Mouse (Mus musculus) neural tube, embryonic 11.5 days (tissue): ENCODE data around the gene A730009L09Rik. TPM values are rescaled to one million over a fixed set of nuclear protein-coding genes. Genes with fewer than 3 reads are reported as not detected.

Source experiments
- ATAC-seq: fragments of 200-750 bp; cut with Nextera tagmentation; 2 replicates; pipeline ENCODE4 v1.8.0; 2017; ENCODE audit warnings: moderate number of reproducible peaks, mild to moderate bottlenecking, moderate TSS enrichment, moderate library complexity; ENCODE audit not compliant: insufficient read depth, low FRiP score, low TSS enrichment
- DNase-seq: peaks from one replicate; pipeline ENCODE4 v3.0.0-alpha.2; 2015; ENCODE audit warnings: low spot score
- H3K27ac ChIP-seq: fragments of 300-500 bp; sonication (generic); 2 replicates; pipeline ENCODE4 v1.5.1; 2014; ENCODE audit warnings: low read depth, mild to moderate bottlenecking, low read length
- H3K27me3 ChIP-seq: fragments of 300-500 bp; sonication (generic); 2 replicates; pipeline ENCODE4 v1.6.1; 2014; ENCODE audit warnings: mild to moderate bottlenecking, low read length, mixed read lengths; ENCODE audit not compliant: control insufficient read depth, insufficient read depth
- H3K36me3 ChIP-seq: fragments of 300-500 bp; sonication (generic); 2 replicates; pipeline ENCODE4 v1.6.1; 2014; ENCODE audit warnings: mild to moderate bottlenecking, low read length, moderate library complexity, mixed read lengths; ENCODE audit not compliant: control insufficient read depth, insufficient read depth
- H3K4me1 ChIP-seq: fragments of 300-500 bp; sonication (generic); 2 replicates; pipeline ENCODE4 v1.6.1; 2014; ENCODE audit warnings: low read length, mixed read lengths; ENCODE audit not compliant: control insufficient read depth, insufficient read depth
- H3K4me2 ChIP-seq: fragments of 300-500 bp; sonication (generic); 2 replicates; pipeline ENCODE4 v1.6.1; 2014; ENCODE audit warnings: low read depth, mild to moderate bottlenecking, moderate library complexity
- H3K4me3 ChIP-seq: fragments of 300-500 bp; sonication (generic); 2 replicates; pipeline ENCODE4 v1.5.1; 2014; ENCODE audit warnings: low read depth, low read length
- H3K9ac ChIP-seq: fragments of 300-500 bp; sonication (generic); 2 replicates; pipeline ENCODE4 v1.6.1; 2014; ENCODE audit warnings: mild to moderate bottlenecking, low read length
- H3K9me3 ChIP-seq: fragments of 300-500 bp; sonication (generic); 2 replicates; pipeline ENCODE4 v1.6.1; 2016; ENCODE audit warnings: low read length; ENCODE audit not compliant: control insufficient read depth
- WGBS: fragments of 180-500 bp; shearing (Covaris S2); extraction: QIAGEN DNeasy Blood & Tissue Kit; methylation state at CpG from one replicate; pipeline ENCODE4 v1.1.7; 2014; 5-methylcytosine and 5-hydroxymethylcytosine counted together
- polyA plus RNA-seq: library from polyadenylated mRNA; unstranded; fragments of >200 nt; fragmentation: Nextera tagmentation; extraction: Ambion mirVana; gene quantifications from 2 replicates; pipeline ENCODE4 v1.2.1, GENCODE M21; 2014

The A730009L09Rik gene
- polyA plus RNA-seq, 1 experiment from 2014 or later = not detected

- 53% methylated on average over 9 of the region's 9 CpGs for WGBS
- H3K4me2 ChIP-seq = no peak overlapping the region
- no peaks in the 10 kb centered on the region for H3K36me3 ChIP-seq
- no peak for ATAC-seq
- no peak overlapping the region for H3K27ac ChIP-seq
- no peaks in the 10 kb centered on the region for H3K9me3 ChIP-seq
- H3K27me3 ChIP-seq = no peaks in the 10 kb centered on the region
- H3K4me3 ChIP-seq = no peak overlapping the region
- no peak for DNase-seq
- no peaks in the 10 kb centered on the region for H3K4me1 ChIP-seq
- H3K9ac ChIP-seq = no peak overlapping the region
Measured at GRCm38 (mm10) chr16:84549122-84549521, 34.2 kb downstream of the A730009L09Rik start.

- Histone ChIP-seq H3K27me3 (no peaks in the 10 kb centered on the region), H3K9ac (no peak overlapping the region), H3K36me3 (no peaks in the 10 kb centered on the region), H3K9me3 (no peaks in the 10 kb centered on the region), H3K4me2 (no peak overlapping the region), H3K27ac (no peak overlapping the region), H3K4me3 (no peak overlapping the region), H3K4me1 (no peaks in the 10 kb centered on the region)
- 83% methylated on average over 5 of the region's 5 CpGs for WGBS
- ATAC-seq (no peak), DNase-seq (no peak)
Measured at GRCm38 (mm10) chr16:84550445-84550844, 35.5 kb downstream of the A730009L09Rik start.

GRCm38 (mm10) chr16:84553981-84554380 is 39.1 kb downstream of the A730009L09Rik start:
- 86% methylated on average over 13 of the region's 13 CpGs for WGBS
- H3K4me3 ChIP-seq = no peak overlapping the region
- H3K4me1 ChIP-seq = no peaks in the 10 kb centered on the region
- H3K4me2 ChIP-seq = no peak overlapping the region
- no peaks in the 10 kb centered on the region for H3K27me3 ChIP-seq
- H3K27ac ChIP-seq = no peak overlapping the region
- no peaks in the 10 kb centered on the region for H3K36me3 ChIP-seq
- DNase-seq (no peak), ATAC-seq (no peak)
- no peak overlapping the region for H3K9ac ChIP-seq
- H3K9me3 ChIP-seq = no peaks in the 10 kb centered on the region

GRCm38 (mm10) chr16:84558113-84558917 is 43.4 kb downstream of the A730009L09Rik start:
- no peaks in the 10 kb centered on the region for H3K9me3 ChIP-seq
- no peak overlapping the region for H3K4me2 ChIP-seq
- H3K36me3 ChIP-seq = no peaks in the 10 kb centered on the region
- 61% methylated on average over 20 of the region's 20 CpGs for WGBS
- H3K27ac ChIP-seq = no peak overlapping the region
- H3K4me3 ChIP-seq = no peak overlapping the region
- H3K4me1 ChIP-seq = no peaks in the 10 kb centered on the region; the same call in 1 of the 2 replicates
- no peak for DNase-seq
- H3K27me3 ChIP-seq = no peaks in the 10 kb centered on the region
- peak overlapping the region; percentile 11; the same call in 1 of the 2 replicates for H3K9ac ChIP-seq
- no peak for ATAC-seq

GRCm38 (mm10) chr16:84559569-84560278 is 44.8 kb downstream of the A730009L09Rik start:
- 34% methylated on average over 9 of the region's 9 CpGs for WGBS
- ATAC-seq (no peak), DNase-seq (peak; percentile 22)
- no peak overlapping the region for H3K9ac ChIP-seq
- no peaks in the 10 kb centered on the region for H3K27me3 ChIP-seq
- H3K27ac ChIP-seq = no peak overlapping the region
- H3K4me1 ChIP-seq = no peaks in the 10 kb centered on the region; the same call in 1 of the 2 replicates
- no peak overlapping the region for H3K4me3 ChIP-seq
- no peak overlapping the region for H3K4me2 ChIP-seq
- H3K9me3 ChIP-seq = no peaks in the 10 kb centered on the region
- no peaks in the 10 kb centered on the region for H3K36me3 ChIP-seq

- no peak overlapping the region for H3K9ac ChIP-seq
- no peak overlapping the region for H3K4me3 ChIP-seq
- no peaks in the 10 kb centered on the region for H3K27me3 ChIP-seq
- no peak overlapping the region for H3K4me2 ChIP-seq
- peak; percentile 13; the same call in 1 of the 2 replicates for ATAC-seq
- H3K27ac ChIP-seq = no peak overlapping the region
- no peaks in the 10 kb centered on the region; the same call in 1 of the 2 replicates for H3K4me1 ChIP-seq
- DNase-seq = no peak
- H3K36me3 ChIP-seq = no peaks in the 10 kb centered on the region
- H3K9me3 ChIP-seq = no peaks in the 10 kb centered on the region
- WGBS = 66% methylated on average over 7 of the region's 7 CpGs
Measured at GRCm38 (mm10) chr16:84560279-84560602, 45.3 kb downstream of the A730009L09Rik start.

Other genes with a start within 250 kb of the A730009L09Rik start
- 51.7 and 52.7 TPM in 2 replicates for gene Mrpl39, start 220.6 kb downstream of the A730009L09Rik start, polyA plus RNA-seq